8 mouse cellular contexts compared by ENCODE assay signal in genomic region chr5:132540841-132541311, GRCm38 (mm10). TPM values are rescaled to one million over a fixed set of nuclear protein-coding genes. Genes with fewer than 3 reads are reported as not detected.
DNase-seq lines count a peak whose midpoint lies in the region; ATAC-seq and TF ChIP-seq lines count a peak whose summit lies in the region.

No protein-coding gene starts in this region.

- peaks cover 7% of the 10 kb centered on the region; the same call in 1 of the 2 replicates for H3K4me1 ChIP-seq in lung, postnatal 0 days (ENCODE audit: insufficient read depth, low read depth, low read length)
- H3K4me1 ChIP-seq in heart, embryonic 16.5 days (ENCODE audit: control insufficient read depth, insufficient read depth, low read length) = peaks cover 14% of the 10 kb centered on the region
- peaks cover 45% of the 10 kb centered on the region for H3K4me1 ChIP-seq in limb, embryonic 10.5 days
- peaks cover 37% of the 10 kb centered on the region for H3K4me1 ChIP-seq in neural tube, embryonic 15.5 days

- 9% methylated on average over 7 of the region's 7 CpGs for WGBS in lung, postnatal 0 days
- 6% methylated on average over 6 of the region's 7 CpGs for WGBS in heart, embryonic 16.5 days
- 2% methylated on average over 6 of the region's 7 CpGs for WGBS in limb, embryonic 10.5 days
- 3% methylated on average over 7 of the region's 7 CpGs for WGBS in neural tube, embryonic 15.5 days

- no peak for ATAC-seq in lung, postnatal 0 days
- ATAC-seq in heart, embryonic 16.5 days (replicated peaks; ENCODE audit: extremely low read depth, insufficient read depth, low FRiP score) = no peak
- no peak for ATAC-seq in neural tube, embryonic 15.5 days (ENCODE audit: low FRiP score)

- peaks cover 3% of the 10 kb centered on the region; the same call in 1 of the 2 replicates for H3K27me3 ChIP-seq in lung, postnatal 0 days (replicated peaks; ENCODE audit: insufficient read depth, low read length)
- H3K27me3 ChIP-seq in heart, embryonic 16.5 days (ENCODE audit: control insufficient read depth, insufficient read depth, low read length) = 0 out of 2 replicates have a peak, but pooled peaks cover 2% of the 10 kb centered on the region
- H3K27me3 ChIP-seq in limb, embryonic 10.5 days (ENCODE audit: low read depth, poor library complexity, severe bottlenecking) = 0 out of 2 replicates have a peak, but pooled peaks cover 3% of the 10 kb centered on the region
- H3K27me3 ChIP-seq in neural tube, embryonic 15.5 days (replicated peaks) = no peaks in the 10 kb centered on the region

- TF ChIP-seq EP300 in lung, postnatal 0 days (IDR thresholded peaks at IDR 0.05) = no peak

- no peaks in the 10 kb centered on the region for H3K9me3 ChIP-seq in lung, postnatal 0 days (ENCODE audit: low read length)
- no peaks in the 10 kb centered on the region for H3K9me3 ChIP-seq in heart, embryonic 16.5 days (replicated peaks; ENCODE audit: control insufficient read depth, low read length)
- H3K9me3 ChIP-seq in limb, embryonic 10.5 days (replicated peaks) = no peaks in the 10 kb centered on the region
- H3K9me3 ChIP-seq in neural tube, embryonic 15.5 days (replicated peaks) = no peaks in the 10 kb centered on the region

- peak; percentile 34 for DNase-seq in adrenal gland, postnatal 10 days
- no peak for DNase-seq in adrenal gland, adult 8-10 months
- peak; percentile 30 for DNase-seq in lung, postnatal 0 days (ENCODE audit: low spot score)
- no peak for DNase-seq in lung, postnatal 10 days
- DNase-seq in limb, embryonic 10.5 days (ENCODE audit: low spot score) = peak; percentile 47
- no peak for DNase-seq in T-cell, adult 2 months (ENCODE audit: low spot score)

- peak overlapping the region; percentile 88 for H3K4me2 ChIP-seq in lung, postnatal 0 days (replicated peaks; ENCODE audit: low read depth, low read length)
- H3K4me2 ChIP-seq in heart, embryonic 16.5 days (ENCODE audit: low read depth, low read length) = peak overlapping the region; percentile 85
- H3K4me2 ChIP-seq in neural tube, embryonic 15.5 days = peak overlapping the region; percentile 91

- H3K27ac ChIP-seq in lung, postnatal 0 days (ENCODE audit: low read length) = no peak overlapping the region
- no peak overlapping the region for H3K27ac ChIP-seq in heart, embryonic 16.5 days (ENCODE audit: low read length)
- peak overlapping the region; percentile 94 for H3K27ac ChIP-seq in limb, embryonic 10.5 days
- H3K27ac ChIP-seq in neural tube, embryonic 15.5 days (replicated peaks) = peak overlapping the region; percentile 90

- peak overlapping the region; percentile 69 for H3K4me3 ChIP-seq in lung, postnatal 0 days (ENCODE audit: low read depth, low read length)
- peak overlapping the region; percentile 63 for H3K4me3 ChIP-seq in heart, embryonic 16.5 days (ENCODE audit: low read length)
- H3K4me3 ChIP-seq in limb, embryonic 10.5 days = peak overlapping the region; percentile 91
- H3K4me3 ChIP-seq in neural tube, embryonic 15.5 days (replicated peaks) = peak overlapping the region; percentile 65

- H3K9ac ChIP-seq in lung, postnatal 0 days (replicated peaks; ENCODE audit: low read depth) = peak overlapping the region; percentile 50
- peak overlapping the region; percentile 80 for H3K9ac ChIP-seq in heart, embryonic 16.5 days (ENCODE audit: low read length)
- peak overlapping the region; percentile 81 for H3K9ac ChIP-seq in neural tube, embryonic 15.5 days (replicated peaks)

- no peaks in the 10 kb centered on the region for H3K36me3 ChIP-seq in lung, postnatal 0 days (ENCODE audit: insufficient read depth, low read length)
- no peaks in the 10 kb centered on the region for H3K36me3 ChIP-seq in heart, embryonic 16.5 days (ENCODE audit: control insufficient read depth, insufficient read depth)
- H3K36me3 ChIP-seq in limb, embryonic 10.5 days = no peaks in the 10 kb centered on the region
- no peaks in the 10 kb centered on the region for H3K36me3 ChIP-seq in neural tube, embryonic 15.5 days

- no peak for TF ChIP-seq CTCF in lung, postnatal 0 days (IDR thresholded peaks at IDR 0.05)

RNA-seq across cellular contexts. Expression of gene Auts2, which starts 2.3 kb away (rescaled TPM):
- 10 to 100 TPM; 24.7 to 47.4 TPM for total RNA-seq in adrenal gland, postnatal 10 days (2021)
- 10 to 100 TPM; 30.7 to 75.1 (median 38.7) TPM for total RNA-seq in adrenal gland, adult 8-10 months (2022)
- 4.4 and 6.0 TPM in 2 replicates for polyA plus RNA-seq in lung, postnatal 0 days (2015; fragmentation: Nextera tagmentation; extraction: Ambion mirVana)
- 12.8 and 16.3 TPM in 2 replicates for polyA plus RNA-seq in heart, embryonic 16.5 days (2015; fragmentation: Nextera tagmentation; extraction: Ambion mirVana)
- polyA plus RNA-seq in limb, embryonic 10.5 days (2016; fragmentation: Nextera tagmentation; extraction: Ambion mirVana) = 43.0 and 57.8 TPM in 2 replicates
- 46.3 and 52.5 TPM in 2 replicates for polyA plus RNA-seq in neural tube, embryonic 15.5 days (2015; fragmentation: Nextera tagmentation; extraction: Ambion mirVana)

Comparison
In these comparisons a context has a peak if more than half of its experiments do, and no peak if none do; other contexts are left out.
1. DNase-seq: peak in adrenal gland, postnatal 10 days (single experiment), lung, postnatal 0 days (single experiment) and limb, embryonic 10.5 days (single experiment); none in adrenal gland, adult 8-10 months (single experiment), lung, postnatal 10 days (single experiment) and T-cell, adult 2 months (single experiment).
2. H3K27ac ChIP-seq: peak in limb, embryonic 10.5 days (single experiment) and neural tube, embryonic 15.5 days (single experiment); none in lung, postnatal 0 days (single experiment) and heart, embryonic 16.5 days (single experiment).
3. Peak in every context shown above with its lines, with median percentiles within 50 percentile points of each other: H3K4me2 ChIP-seq, H3K4me3 ChIP-seq and H3K9ac ChIP-seq.